Mouse (Mus musculus): Measurements from ENCODE around the gene Rab20. TPM values are rescaled to one million over a fixed set of nuclear protein-coding genes. Genes with fewer than 3 reads are reported as not detected.
A peak's percentile ranks its signal among the peaks of the same experiment; 100 is the strongest.

Gene Rab20
- polyA plus RNA-seq, 1 experiment from 2014 or later, result 0.77 TPM

DNA sequence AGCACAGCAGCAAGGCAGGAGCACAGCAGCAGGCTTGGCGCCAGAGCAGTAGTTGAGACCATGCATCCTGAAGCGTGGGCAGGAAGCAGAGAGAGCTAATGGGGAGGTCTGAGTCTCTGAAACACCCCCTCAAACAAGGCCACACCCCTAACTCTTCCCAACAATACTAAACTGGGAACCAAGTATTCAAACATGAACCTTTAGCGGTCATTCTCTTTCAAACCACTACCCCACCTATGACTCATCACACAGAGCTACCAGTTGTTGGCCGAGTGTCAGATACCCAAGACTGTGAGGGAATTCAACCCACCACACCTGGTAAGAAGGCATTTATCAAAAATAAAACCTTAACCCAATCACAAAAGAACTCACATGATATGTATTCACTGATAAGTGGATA, 8.7 kb upstream of the Rab20 start:
- no peak overlapping the region for H3K4me2 ChIP-seq (ENCODE audit: low read length)
- H3K9me3 ChIP-seq (replicated peaks; ENCODE audit: control insufficient read depth, low read length, poor library complexity, severe bottlenecking), result no peaks in the 10 kb centered on the region
- no peak overlapping the region for H3K9ac ChIP-seq (ENCODE audit: low read depth, low read length)
- 76% methylated on average over 4 of the region's 4 CpGs for WGBS
- no peak for ATAC-seq
- H3K4me3 ChIP-seq (ENCODE audit: low read depth, low read length), result no peak overlapping the region
- H3K4me1 ChIP-seq (ENCODE audit: control insufficient read depth, insufficient read depth, low read length), result no peaks in the 10 kb centered on the region
- H3K27ac ChIP-seq (ENCODE audit: low read length), result no peak overlapping the region
- H3K36me3 ChIP-seq (ENCODE audit: control insufficient read depth, insufficient read depth, low read length), result no peaks in the 10 kb centered on the region
- H3K27me3 ChIP-seq (ENCODE audit: control insufficient read depth, insufficient read depth, low read depth, low read length), result peaks cover 8% of the 10 kb centered on the region

DNA sequence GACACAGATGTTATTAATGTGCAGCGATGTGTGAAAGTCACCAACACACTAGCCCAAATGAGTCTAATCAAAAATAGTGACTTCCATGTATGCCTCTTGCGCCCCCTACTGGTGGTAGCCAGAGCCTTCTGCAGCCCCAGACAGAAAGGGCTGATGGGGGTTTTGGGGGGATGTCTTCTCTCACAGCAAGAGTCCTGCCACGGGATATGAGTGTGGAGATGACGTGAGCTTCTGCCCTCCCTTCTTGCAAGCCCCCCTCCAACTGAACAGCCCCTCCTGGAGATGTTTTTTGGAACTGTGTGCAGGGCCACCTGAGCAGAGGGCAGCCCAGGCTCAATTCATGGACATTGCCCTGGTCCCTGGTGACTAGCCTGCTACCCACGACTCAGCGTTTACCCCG, 7.6 kb upstream of the Rab20 start:
- ATAC-seq, result no peak
- no peak overlapping the region for H3K27ac ChIP-seq (ENCODE audit: low read length)
- WGBS, result 24% methylated on average over 7 of the region's 7 CpGs

DNA sequence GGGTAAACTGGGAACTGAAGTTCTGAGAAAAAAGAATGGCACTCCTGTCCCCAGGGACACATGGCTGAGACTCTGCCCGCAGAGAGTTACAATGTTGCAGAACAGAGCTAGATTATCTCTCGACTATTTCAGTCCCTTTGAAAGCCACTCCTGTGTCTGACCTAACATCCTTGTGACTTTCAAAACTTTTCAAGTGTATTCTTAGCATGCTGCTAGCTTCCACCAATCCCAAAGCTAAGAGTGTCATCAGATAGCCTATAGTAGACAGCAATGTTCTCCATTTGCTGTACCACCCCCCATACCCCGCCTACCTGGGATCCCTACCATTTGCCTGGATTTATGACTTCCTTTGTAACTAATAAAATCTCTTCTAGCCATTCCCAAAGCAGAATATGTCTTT, 4.0 kb upstream of the Rab20 start:
- Histone ChIP-seq H3K27me3 (ENCODE audit: control insufficient read depth, insufficient read depth, low read depth, low read length) (peaks cover 32% of the 10 kb centered on the region), H3K4me1 (ENCODE audit: control insufficient read depth, insufficient read depth, low read length) (peaks cover 12% of the 10 kb centered on the region), H3K4me2 (ENCODE audit: low read length) (no peak overlapping the region), H3K36me3 (ENCODE audit: control insufficient read depth, insufficient read depth, low read length) (no peaks in the 10 kb centered on the region), H3K4me3 (ENCODE audit: low read depth, low read length) (no peak overlapping the region), H3K9ac (ENCODE audit: low read depth, low read length) (no peak overlapping the region), H3K27ac (ENCODE audit: low read length) (no peak overlapping the region), H3K9me3 (replicated peaks; ENCODE audit: control insufficient read depth, low read length, poor library complexity, severe bottlenecking) (no peaks in the 10 kb centered on the region)
- no peak for ATAC-seq
- 77% methylated on average over 3 of the region's 3 CpGs for WGBS

More for the DNA sequence above, 7.6 kb upstream of the Rab20 start:
- Histone ChIP-seq H3K9me3 (replicated peaks; ENCODE audit: control insufficient read depth, low read length, poor library complexity, severe bottlenecking) (no peaks in the 10 kb centered on the region), H3K9ac (ENCODE audit: low read depth, low read length) (no peak overlapping the region), H3K4me3 (ENCODE audit: low read depth, low read length) (no peak overlapping the region), H3K27me3 (ENCODE audit: control insufficient read depth, insufficient read depth, low read depth, low read length) (peaks cover 8% of the 10 kb centered on the region), H3K4me1 (ENCODE audit: control insufficient read depth, insufficient read depth, low read length) (no peaks in the 10 kb centered on the region), H3K36me3 (ENCODE audit: control insufficient read depth, insufficient read depth, low read length) (no peaks in the 10 kb centered on the region), H3K4me2 (ENCODE audit: low read length) (no peak overlapping the region)

DNA sequence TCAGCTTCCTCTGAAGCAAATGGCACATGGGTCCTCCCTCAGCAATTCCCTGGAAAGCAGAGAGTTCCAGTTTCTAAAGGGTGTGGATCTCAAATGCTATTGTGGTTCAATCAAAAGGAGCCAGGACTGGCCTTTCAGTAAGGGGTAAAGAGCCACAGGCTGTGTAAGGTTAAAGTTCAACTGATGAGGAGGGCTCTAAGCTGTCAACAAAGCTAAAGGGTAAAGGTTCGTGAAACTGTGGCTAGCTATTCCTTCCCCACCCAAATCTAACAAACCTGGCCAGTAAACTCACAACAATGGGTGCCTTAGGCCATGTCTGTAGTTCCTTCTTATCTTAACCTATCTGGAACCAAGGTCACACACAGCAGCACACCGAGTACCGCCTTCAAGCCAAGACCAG, 3.4 kb upstream of the Rab20 start:
- no peak overlapping the region for H3K4me3 ChIP-seq (ENCODE audit: low read depth, low read length)
- no peak overlapping the region for H3K9ac ChIP-seq (ENCODE audit: low read depth, low read length)
- H3K27ac ChIP-seq (ENCODE audit: low read length), result no peak overlapping the region
- ATAC-seq, result no peak
- H3K36me3 ChIP-seq (ENCODE audit: control insufficient read depth, insufficient read depth, low read length), result no peaks in the 10 kb centered on the region
- WGBS, result 59% methylated on average over 3 of the region's 3 CpGs
- H3K27me3 ChIP-seq (ENCODE audit: control insufficient read depth, insufficient read depth, low read depth, low read length), result peaks cover 35% of the 10 kb centered on the region
- H3K9me3 ChIP-seq (replicated peaks; ENCODE audit: control insufficient read depth, low read length, poor library complexity, severe bottlenecking), result no peaks in the 10 kb centered on the region
- H3K4me1 ChIP-seq (ENCODE audit: control insufficient read depth, insufficient read depth, low read length), result peaks cover 12% of the 10 kb centered on the region
- no peak overlapping the region for H3K4me2 ChIP-seq (ENCODE audit: low read length)

DNA sequence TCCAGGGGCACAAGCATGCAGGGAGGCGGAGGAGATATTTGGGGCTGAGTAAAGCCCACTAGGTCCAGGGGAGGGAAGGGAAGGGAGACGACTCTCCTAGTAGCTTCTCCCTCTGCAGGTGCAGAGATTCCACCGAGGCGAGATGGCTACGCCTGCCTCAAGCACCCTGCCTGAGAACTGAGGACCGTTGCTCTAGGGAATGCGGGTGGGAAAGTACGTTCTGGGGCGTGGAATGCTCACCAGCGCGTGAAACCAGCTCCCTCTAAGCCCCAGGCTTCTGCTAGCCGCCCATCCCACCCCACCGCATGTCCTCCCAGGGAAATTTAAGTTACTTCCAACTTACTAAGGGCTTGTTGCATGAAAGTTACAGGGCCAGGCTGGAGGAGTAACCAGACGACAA, 1.1 kb upstream of the Rab20 start:
- Histone ChIP-seq H3K27me3 (ENCODE audit: control insufficient read depth, insufficient read depth, low read depth, low read length) (peaks cover 53% of the 10 kb centered on the region), H3K4me2 (ENCODE audit: low read length) (no peak overlapping the region), H3K9ac (ENCODE audit: low read depth, low read length) (no peak overlapping the region), H3K36me3 (ENCODE audit: control insufficient read depth, insufficient read depth, low read length) (no peaks in the 10 kb centered on the region), H3K9me3 (replicated peaks; ENCODE audit: control insufficient read depth, low read length, poor library complexity, severe bottlenecking) (no peaks in the 10 kb centered on the region), H3K4me1 (ENCODE audit: control insufficient read depth, insufficient read depth, low read length) (peaks cover 17% of the 10 kb centered on the region), H3K27ac (ENCODE audit: low read length) (no peak overlapping the region), H3K4me3 (ENCODE audit: low read depth, low read length) (no peak overlapping the region)
- ATAC-seq, result no peak
- WGBS, result 5% methylated on average over 14 of the region's 14 CpGs

DNA sequence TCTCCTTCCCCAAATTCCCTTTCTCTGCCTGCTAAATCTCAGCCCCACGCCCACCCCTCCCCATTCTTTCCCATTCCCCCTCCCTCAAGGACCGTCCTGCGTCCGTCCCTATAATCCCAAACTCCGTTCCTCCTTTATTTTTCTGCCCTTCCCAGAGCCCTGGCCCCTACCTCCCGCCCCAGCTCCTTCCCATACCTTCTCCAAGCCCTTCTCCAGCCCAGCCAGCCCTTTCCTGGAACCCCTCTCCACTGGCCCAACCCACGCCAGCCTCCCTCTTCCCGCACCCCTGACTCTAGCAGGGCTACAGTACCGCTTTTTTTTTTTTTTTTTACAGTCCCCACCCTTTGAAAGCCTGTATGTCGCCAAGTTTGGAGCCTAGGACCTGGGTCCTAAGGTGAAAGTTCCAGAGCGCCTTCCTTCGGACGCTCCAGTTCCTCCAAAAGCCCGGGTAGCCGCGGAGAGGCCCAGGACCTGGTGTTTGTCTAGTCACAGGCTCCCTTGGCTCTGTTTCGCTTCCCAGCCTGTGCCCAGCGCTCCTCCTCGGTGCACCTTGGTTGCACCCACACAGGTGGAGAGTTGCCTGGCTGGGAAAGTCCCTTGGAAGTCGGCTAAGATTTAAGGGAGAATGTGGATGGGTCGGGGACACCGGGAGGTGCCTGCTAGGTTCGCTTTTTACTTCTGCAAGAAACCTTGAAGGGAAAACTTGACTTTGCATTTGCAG, 457 bp upstream of the Rab20 start:
- no peak overlapping the region for H3K27ac ChIP-seq (ENCODE audit: low read length)
- H3K4me2 ChIP-seq (ENCODE audit: low read length), result peak overlapping the region; percentile 99
- 0 out of 2 replicates have a peak, but pooled peaks have one; percentile 21 for ATAC-seq
- peak overlapping the region; percentile 47 for H3K4me3 ChIP-seq (ENCODE audit: low read depth, low read length)
- H3K9ac ChIP-seq (ENCODE audit: low read depth, low read length), result no peak overlapping the region
- no peaks in the 10 kb centered on the region for H3K9me3 ChIP-seq (replicated peaks; ENCODE audit: control insufficient read depth, low read length, poor library complexity, severe bottlenecking)
- H3K27me3 ChIP-seq (ENCODE audit: control insufficient read depth, insufficient read depth, low read depth, low read length), result peaks cover 59% of the 10 kb centered on the region
- WGBS, result 3% methylated on average over 23 of the region's 23 CpGs
- no peaks in the 10 kb centered on the region for H3K36me3 ChIP-seq (ENCODE audit: control insufficient read depth, insufficient read depth, low read length)
- H3K4me1 ChIP-seq (ENCODE audit: control insufficient read depth, insufficient read depth, low read length), result peaks cover 17% of the 10 kb centered on the region

DNA sequence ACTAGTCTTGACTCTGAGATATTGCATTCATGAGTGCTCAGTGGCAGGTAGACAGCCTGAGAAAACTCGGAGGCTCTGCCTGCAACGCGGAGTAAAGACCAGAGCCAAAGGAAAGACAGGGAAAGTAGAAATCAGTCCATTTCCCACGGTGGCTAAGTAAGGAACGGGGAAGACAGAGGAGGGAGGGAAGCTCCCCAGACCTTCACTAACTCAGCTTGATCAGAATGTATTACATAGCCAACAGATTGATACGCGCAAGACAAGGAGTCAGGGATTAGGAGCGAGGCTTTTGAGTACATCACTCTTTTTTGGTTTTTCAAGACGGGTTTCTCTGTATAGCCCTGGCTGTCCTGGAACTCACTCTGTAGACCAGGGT, 1.3 kb downstream of the Rab20 start:
- Histone ChIP-seq H3K36me3 (ENCODE audit: control insufficient read depth, insufficient read depth, low read length) (no peaks in the 10 kb centered on the region), H3K27me3 (ENCODE audit: control insufficient read depth, insufficient read depth, low read depth, low read length) (peaks cover 63% of the 10 kb centered on the region), H3K27ac (ENCODE audit: low read length) (no peak overlapping the region), H3K4me2 (ENCODE audit: low read length) (peak overlapping the region; percentile 23), H3K9me3 (replicated peaks; ENCODE audit: control insufficient read depth, low read length, poor library complexity, severe bottlenecking) (no peaks in the 10 kb centered on the region), H3K9ac (ENCODE audit: low read depth, low read length) (no peak overlapping the region; the same call in 1 of the 2 replicates), H3K4me1 (ENCODE audit: control insufficient read depth, insufficient read depth, low read length) (peaks cover 17% of the 10 kb centered on the region), H3K4me3 (ENCODE audit: low read depth, low read length) (peak overlapping the region; percentile 4; the same call in 1 of the 2 replicates)
- no peak for ATAC-seq
- WGBS, result 2% methylated on average over 9 of the region's 9 CpGs

DNA sequence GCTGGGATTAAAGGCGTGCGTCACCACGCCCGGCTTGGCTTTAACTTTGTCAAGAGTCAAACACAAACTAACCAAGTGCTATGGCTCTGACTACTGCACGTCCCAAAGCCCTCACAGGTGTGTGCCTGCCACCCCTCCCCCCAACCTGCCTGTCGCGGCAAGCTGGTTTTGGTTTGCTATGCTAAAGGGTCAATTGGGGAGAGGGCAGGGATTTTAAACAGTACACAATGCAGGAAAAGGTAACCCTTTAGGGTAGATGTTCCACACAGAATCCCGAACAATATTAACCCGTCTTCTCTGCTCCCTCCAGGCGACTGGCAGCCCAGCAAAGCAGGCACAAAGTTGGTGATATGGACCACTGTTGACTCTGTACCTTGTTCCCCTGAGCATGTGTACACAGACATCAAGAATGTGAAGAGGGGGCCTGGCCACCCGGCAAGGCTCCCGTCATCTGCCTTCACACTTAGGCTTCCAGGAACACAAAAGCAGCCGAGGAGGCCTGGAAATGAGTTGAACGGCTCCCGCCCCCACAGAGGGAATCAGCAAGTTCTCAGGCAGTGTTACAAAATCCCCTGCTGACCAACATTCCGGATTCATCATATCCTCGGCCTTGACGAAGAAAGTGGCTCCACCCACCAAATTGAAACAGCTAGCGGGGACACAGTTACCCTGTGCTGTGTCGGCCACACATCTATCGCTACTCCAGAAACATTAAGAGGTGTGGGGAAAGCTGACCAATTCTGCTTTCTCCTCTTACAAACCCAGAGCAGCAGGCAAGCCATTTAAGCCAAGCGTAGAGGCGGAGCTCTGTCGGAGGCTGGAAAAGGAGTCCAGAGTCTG, 2.0 kb downstream of the Rab20 start:
- peak overlapping the region; percentile 4; the same call in 1 of the 2 replicates for H3K4me3 ChIP-seq (ENCODE audit: low read depth, low read length)
- H3K36me3 ChIP-seq (ENCODE audit: control insufficient read depth, insufficient read depth, low read length), result no peaks in the 10 kb centered on the region
- peaks cover 17% of the 10 kb centered on the region for H3K4me1 ChIP-seq (ENCODE audit: control insufficient read depth, insufficient read depth, low read length)
- H3K4me2 ChIP-seq (ENCODE audit: low read length), result peak overlapping the region; percentile 23
- no peak overlapping the region for H3K27ac ChIP-seq (ENCODE audit: low read length)
- H3K9ac ChIP-seq (ENCODE audit: low read depth, low read length), result peak overlapping the region; percentile 7; the same call in 1 of the 2 replicates
- peaks cover 63% of the 10 kb centered on the region for H3K27me3 ChIP-seq (ENCODE audit: control insufficient read depth, insufficient read depth, low read depth, low read length)
- WGBS, result 9% methylated on average over 24 of the region's 24 CpGs
- no peak for ATAC-seq
- H3K9me3 ChIP-seq (replicated peaks; ENCODE audit: control insufficient read depth, low read length, poor library complexity, severe bottlenecking), result no peaks in the 10 kb centered on the region

DNA sequence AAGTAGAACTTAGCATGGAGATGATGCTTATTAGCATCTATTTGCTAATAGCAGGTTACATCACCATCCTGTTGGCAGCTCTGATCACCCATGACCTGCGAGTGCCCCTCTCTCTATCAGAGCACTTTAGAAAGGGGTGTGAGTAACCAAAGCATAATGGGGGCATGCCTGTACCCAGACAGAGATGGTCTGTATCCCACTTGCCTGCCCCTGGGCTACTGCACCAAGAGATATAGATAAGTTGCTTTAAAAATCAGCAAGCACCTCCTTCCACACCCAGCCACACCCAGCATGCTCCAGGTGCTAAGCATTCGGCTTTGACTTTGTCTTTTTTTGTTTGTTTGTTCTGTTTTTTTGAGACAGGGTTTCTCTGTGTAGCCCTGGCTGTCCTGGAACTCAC, 2.6 kb downstream of the Rab20 start:
- H3K4me3 ChIP-seq (ENCODE audit: low read depth, low read length), result no peak overlapping the region
- H3K4me2 ChIP-seq (ENCODE audit: low read length), result no peak overlapping the region
- no peak for ATAC-seq
- peaks cover 64% of the 10 kb centered on the region for H3K27me3 ChIP-seq (ENCODE audit: control insufficient read depth, insufficient read depth, low read depth, low read length)
- no peaks in the 10 kb centered on the region for H3K9me3 ChIP-seq (replicated peaks; ENCODE audit: control insufficient read depth, low read length, poor library complexity, severe bottlenecking)
- H3K4me1 ChIP-seq (ENCODE audit: control insufficient read depth, insufficient read depth, low read length), result peaks cover 17% of the 10 kb centered on the region
- H3K9ac ChIP-seq (ENCODE audit: low read depth, low read length), result no peak overlapping the region
- 26% methylated on average over 2 of the region's 2 CpGs for WGBS
- no peaks in the 10 kb centered on the region for H3K36me3 ChIP-seq (ENCODE audit: control insufficient read depth, insufficient read depth, low read length)
- no peak overlapping the region for H3K27ac ChIP-seq (ENCODE audit: low read length)
